Mouse (Mus musculus): ENCODE data around the gene Ubac2. TPM values are rescaled to one million over a fixed set of nuclear protein-coding genes. Genes with fewer than 3 reads are reported as not detected.

Ubac2 gene
- polyA plus RNA-seq, 1 experiment from 2014 or later: 52.4 TPM

DNA sequence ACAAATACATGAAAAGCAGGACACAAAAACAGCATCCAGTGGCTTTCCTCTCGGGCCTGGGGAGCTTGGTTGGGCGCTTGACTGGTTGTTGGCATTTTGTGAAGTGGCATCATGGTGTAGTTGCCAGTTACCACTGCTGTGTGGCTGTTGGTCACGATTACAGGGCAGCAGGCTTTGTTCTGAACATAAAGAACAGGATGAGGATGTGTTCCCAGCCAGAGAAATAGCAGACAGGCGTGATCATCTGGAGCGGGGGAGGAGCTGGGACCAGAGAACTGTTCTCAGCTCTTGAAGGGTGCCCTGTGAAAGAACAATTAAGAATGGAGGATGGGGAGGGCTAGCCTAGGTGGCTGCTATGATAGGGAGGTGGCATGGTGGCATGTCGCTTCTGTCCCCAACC is 48.5 kb downstream of the Ubac2 start:
- 80% methylated on average over 6 of the region's 6 CpGs for WGBS
- Histone ChIP-seq H3K4me2 (no peak overlapping the region), H3K9ac (no peak overlapping the region), H3K36me3 (no peaks in the 10 kb centered on the region), H3K9me3 (no peaks in the 10 kb centered on the region), H3K27me3 (replicated peaks) (no peaks in the 10 kb centered on the region), H3K4me1 (peaks cover 30% of the 10 kb centered on the region), H3K4me3 (no peak overlapping the region), H3K27ac (replicated peaks) (no peak overlapping the region)
- no peak for ATAC-seq (ENCODE audit: extremely low read depth, insufficient number of reproducible peaks, low FRiP score, low TSS enrichment)

GRCm38 (mm10) chr14:121927451-121927850 is 49.0 kb downstream of the Ubac2 start:
- 86% methylated on average over 8 of the region's 8 CpGs for WGBS
- no peak for ATAC-seq (ENCODE audit: extremely low read depth, insufficient number of reproducible peaks, low FRiP score, low TSS enrichment)
- Histone ChIP-seq H3K4me2 (no peak overlapping the region), H3K4me1 (peaks cover 34% of the 10 kb centered on the region), H3K4me3 (no peak overlapping the region), H3K27ac (replicated peaks) (no peak overlapping the region), H3K9me3 (no peaks in the 10 kb centered on the region), H3K9ac (no peak overlapping the region), H3K36me3 (no peaks in the 10 kb centered on the region), H3K27me3 (replicated peaks) (no peaks in the 10 kb centered on the region)

DNA sequence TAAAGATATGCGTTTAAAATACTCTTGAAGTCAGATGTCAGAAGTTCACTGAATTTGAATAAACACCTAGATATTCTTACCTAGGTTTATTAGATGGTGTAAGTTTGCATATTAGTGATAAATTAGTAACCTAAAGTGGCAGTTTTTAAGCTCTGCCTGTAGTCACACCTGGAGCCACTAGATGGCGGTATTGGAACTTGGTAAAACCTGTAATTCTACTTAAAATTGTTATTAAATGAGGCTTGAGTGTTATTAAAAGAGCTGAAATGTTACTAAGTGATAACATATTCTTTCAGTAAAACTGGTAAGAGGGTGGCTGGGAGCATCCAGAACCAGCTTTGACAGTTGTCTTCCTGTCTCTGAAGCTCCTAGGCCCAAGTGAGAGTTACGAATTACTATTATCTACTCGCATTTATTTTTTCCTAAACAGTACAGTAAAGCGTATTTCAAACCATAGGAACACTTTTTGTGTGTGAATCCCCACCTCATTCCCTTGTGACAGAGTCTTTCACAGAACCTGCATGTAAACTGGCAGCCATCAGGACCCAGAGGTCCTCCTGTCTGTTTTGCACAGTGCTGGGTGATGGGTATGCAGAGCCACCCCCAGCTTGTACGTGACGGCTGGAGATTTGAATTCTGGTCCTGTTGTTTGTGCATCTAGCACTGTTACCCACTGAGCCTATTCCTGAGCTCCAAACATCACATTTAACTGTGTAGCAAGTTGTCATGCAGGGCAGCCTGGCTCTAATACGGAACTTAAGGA is 50.1 kb downstream of the Ubac2 start:
- H3K4me3 ChIP-seq: no peak overlapping the region
- H3K9ac ChIP-seq: no peak overlapping the region
- WGBS: 52% methylated on average over 8 of the region's 8 CpGs
- H3K9me3 ChIP-seq: no peaks in the 10 kb centered on the region
- H3K27me3 ChIP-seq (replicated peaks): no peaks in the 10 kb centered on the region
- no peaks in the 10 kb centered on the region for H3K36me3 ChIP-seq
- peak overlapping the region; percentile 43; the same call in 1 of the 2 replicates for H3K27ac ChIP-seq (replicated peaks)
- H3K4me1 ChIP-seq: peaks cover 34% of the 10 kb centered on the region
- ATAC-seq (ENCODE audit: extremely low read depth, insufficient number of reproducible peaks, low FRiP score, low TSS enrichment): no peak
- no peak overlapping the region for H3K4me2 ChIP-seq

- Histone ChIP-seq H3K27ac (replicated peaks) (peak overlapping the region; percentile 45; the same call in 1 of the 2 replicates), H3K4me1 (peaks cover 34% of the 10 kb centered on the region), H3K4me2 (no peak overlapping the region), H3K36me3 (peaks cover 7% of the 10 kb centered on the region), H3K9me3 (no peaks in the 10 kb centered on the region), H3K27me3 (replicated peaks) (no peaks in the 10 kb centered on the region), H3K9ac (no peak overlapping the region), H3K4me3 (no peak overlapping the region)
- no peak for ATAC-seq (ENCODE audit: extremely low read depth, insufficient number of reproducible peaks, low FRiP score, low TSS enrichment)
- 46% methylated on average over 12 of the region's 12 CpGs for WGBS
Observed at GRCm38 (mm10) chr14:121929243-121929951, 51.0 kb downstream of the Ubac2 start.

DNA sequence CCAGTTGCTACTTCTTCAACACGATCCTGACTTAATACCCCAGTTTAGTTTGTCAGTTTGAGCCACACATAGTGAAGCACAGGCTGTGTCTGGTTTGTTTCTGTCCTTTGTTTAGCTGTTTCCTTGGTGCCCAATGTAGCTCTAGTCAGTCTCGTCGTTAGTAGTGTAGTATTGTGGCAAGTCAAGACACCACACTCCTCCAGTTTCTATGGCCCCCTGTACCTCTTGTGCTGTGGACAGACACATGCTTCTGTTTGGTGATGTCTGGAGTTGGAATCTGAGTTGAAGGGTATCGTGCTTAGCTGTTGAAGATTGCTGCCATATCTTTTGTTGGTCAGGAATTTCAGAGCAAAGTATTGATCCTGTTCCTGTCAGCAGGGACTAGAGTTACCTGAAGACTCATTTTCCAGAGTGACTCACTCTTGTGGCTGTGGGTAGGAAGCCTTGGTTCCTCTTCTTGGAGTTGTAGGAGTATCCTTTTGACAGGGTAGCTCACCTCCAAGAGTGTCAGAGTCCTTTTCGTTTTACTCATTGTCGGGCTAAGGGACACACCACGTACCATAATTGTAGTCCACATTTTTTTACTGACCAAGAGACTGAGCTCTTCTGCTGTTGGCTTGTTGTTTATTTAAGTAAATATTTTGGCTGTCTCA is 52.4 kb downstream of the Ubac2 start:
- Histone ChIP-seq H3K27ac (replicated peaks) (no peak overlapping the region), H3K4me3 (no peak overlapping the region), H3K4me1 (peaks cover 29% of the 10 kb centered on the region), H3K9me3 (peaks cover 7% of the 10 kb centered on the region), H3K9ac (no peak overlapping the region), H3K4me2 (no peak overlapping the region), H3K27me3 (replicated peaks) (no peaks in the 10 kb centered on the region), H3K36me3 (peaks cover 17% of the 10 kb centered on the region)
- no peak for ATAC-seq (ENCODE audit: extremely low read depth, insufficient number of reproducible peaks, low FRiP score, low TSS enrichment)
- 58% methylated on average over 7 of the region's 7 CpGs for WGBS

- H3K4me1 ChIP-seq: peaks cover 29% of the 10 kb centered on the region
- H3K27ac ChIP-seq (replicated peaks): no peak overlapping the region
- H3K27me3 ChIP-seq (replicated peaks): no peaks in the 10 kb centered on the region
- H3K9me3 ChIP-seq: peaks cover 11% of the 10 kb centered on the region
- no peak overlapping the region for H3K9ac ChIP-seq
- H3K4me3 ChIP-seq: no peak overlapping the region
- peaks cover 24% of the 10 kb centered on the region for H3K36me3 ChIP-seq
- no peak; the same call in 1 of the 2 replicates for ATAC-seq (ENCODE audit: extremely low read depth, insufficient number of reproducible peaks, low FRiP score, low TSS enrichment)
- no peak overlapping the region for H3K4me2 ChIP-seq
- WGBS: 92% methylated on average over 3 of the region's 3 CpGs
Observed at GRCm38 (mm10) chr14:121931594-121931993, 53.2 kb downstream of the Ubac2 start.

DNA sequence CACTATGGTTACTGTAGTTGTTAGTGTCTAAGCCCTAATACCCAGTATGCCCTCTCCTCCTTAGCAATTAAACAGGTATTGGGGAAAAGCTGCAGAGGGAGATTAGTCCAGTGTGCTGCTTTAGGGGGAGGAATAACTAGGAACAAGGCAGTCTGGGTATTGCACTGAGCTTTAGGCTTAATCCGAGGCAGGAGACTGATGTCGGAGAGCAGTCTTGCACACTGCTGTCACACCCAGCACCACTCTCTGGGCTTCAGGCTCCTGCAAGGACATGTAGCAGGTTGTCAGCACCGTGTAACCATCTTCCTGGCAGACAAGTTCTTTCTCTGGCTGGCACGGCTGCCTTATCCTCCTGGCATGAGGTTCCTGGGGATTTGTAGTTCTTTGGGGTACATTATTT is 53.8 kb downstream of the Ubac2 start:
- 75% methylated on average over 4 of the region's 4 CpGs for WGBS
- Histone ChIP-seq H3K9ac (no peak overlapping the region), H3K4me1 (peaks cover 29% of the 10 kb centered on the region), H3K4me3 (no peak overlapping the region), H3K27me3 (replicated peaks) (no peaks in the 10 kb centered on the region), H3K27ac (replicated peaks) (no peak overlapping the region), H3K4me2 (no peak overlapping the region), H3K36me3 (peaks cover 24% of the 10 kb centered on the region), H3K9me3 (peaks cover 11% of the 10 kb centered on the region)
- no peak for ATAC-seq (ENCODE audit: extremely low read depth, insufficient number of reproducible peaks, low FRiP score, low TSS enrichment)

GRCm38 (mm10) chr14:121933906-121934596 is 55.6 kb downstream of the Ubac2 start:
- Histone ChIP-seq H3K36me3 (peaks cover 24% of the 10 kb centered on the region), H3K27ac (replicated peaks) (no peak overlapping the region), H3K9ac (no peak overlapping the region), H3K9me3 (peaks cover 11% of the 10 kb centered on the region), H3K4me2 (no peak overlapping the region), H3K4me1 (peaks cover 39% of the 10 kb centered on the region), H3K4me3 (no peak overlapping the region), H3K27me3 (replicated peaks) (no peaks in the 10 kb centered on the region)
- 84% methylated on average over 7 of the region's 7 CpGs for WGBS
- ATAC-seq (ENCODE audit: extremely low read depth, insufficient number of reproducible peaks, low FRiP score, low TSS enrichment): no peak

GRCm38 (mm10) chr14:121934597-121934946 is 56.2 kb downstream of the Ubac2 start:
- H3K36me3 ChIP-seq: peaks cover 24% of the 10 kb centered on the region
- ATAC-seq (ENCODE audit: extremely low read depth, insufficient number of reproducible peaks, low FRiP score, low TSS enrichment): no peak
- H3K9ac ChIP-seq: no peak overlapping the region
- peaks cover 40% of the 10 kb centered on the region for H3K4me1 ChIP-seq
- no peak overlapping the region for H3K4me3 ChIP-seq
- H3K27ac ChIP-seq (replicated peaks): no peak overlapping the region
- WGBS: 74% methylated on average over 5 of the region's 5 CpGs
- H3K9me3 ChIP-seq: peaks cover 11% of the 10 kb centered on the region
- H3K4me2 ChIP-seq: no peak overlapping the region
- no peaks in the 10 kb centered on the region for H3K27me3 ChIP-seq (replicated peaks)

DNA sequence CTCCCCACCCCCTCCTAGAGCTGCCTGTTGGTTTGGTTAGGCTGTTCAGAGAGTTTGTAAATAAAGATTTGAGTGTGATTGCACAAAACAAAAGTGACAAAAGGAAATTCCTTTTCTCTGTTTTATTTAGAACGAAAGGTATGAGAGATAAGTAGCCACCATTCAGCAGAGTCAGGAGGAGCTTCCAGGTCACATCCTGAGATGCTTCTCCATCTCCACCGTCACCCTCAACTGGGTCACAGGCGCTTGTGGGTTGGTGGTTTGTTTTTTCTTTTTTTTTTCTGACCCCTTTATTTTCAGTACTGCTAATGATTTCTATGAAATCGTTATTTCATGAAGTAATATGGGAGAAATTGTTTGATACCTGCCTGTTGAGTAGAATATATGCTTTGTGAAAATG is 57.9 kb downstream of the Ubac2 start:
- 86% methylated on average over 4 of the region's 4 CpGs for WGBS
- Histone ChIP-seq H3K9ac (no peak overlapping the region), H3K4me3 (no peak overlapping the region), H3K27me3 (replicated peaks) (no peaks in the 10 kb centered on the region), H3K4me1 (peaks cover 39% of the 10 kb centered on the region), H3K27ac (replicated peaks) (no peak overlapping the region), H3K4me2 (no peak overlapping the region), H3K9me3 (peaks cover 11% of the 10 kb centered on the region), H3K36me3 (peaks cover 24% of the 10 kb centered on the region)
- no peak for ATAC-seq (ENCODE audit: extremely low read depth, insufficient number of reproducible peaks, low FRiP score, low TSS enrichment)

- peaks cover 34% of the 10 kb centered on the region for H3K4me1 ChIP-seq
- 59% methylated on average over 8 of the region's 8 CpGs for WGBS
- H3K9me3 ChIP-seq: peaks cover 11% of the 10 kb centered on the region
- no peak overlapping the region for H3K27ac ChIP-seq (replicated peaks)
- no peak for ATAC-seq (ENCODE audit: extremely low read depth, insufficient number of reproducible peaks, low FRiP score, low TSS enrichment)
- no peak overlapping the region for H3K4me3 ChIP-seq
- no peaks in the 10 kb centered on the region for H3K27me3 ChIP-seq (replicated peaks)
- no peak overlapping the region for H3K9ac ChIP-seq
- no peak overlapping the region for H3K4me2 ChIP-seq
- H3K36me3 ChIP-seq: peaks cover 24% of the 10 kb centered on the region
Observed at GRCm38 (mm10) chr14:121936856-121937255, 58.4 kb downstream of the Ubac2 start.
